Mouse (Mus musculus) c-Kit-negative CD71-positive TER-119-positive erythroid progenitor cells, embryonic 14.5 days (primary cell): ENCODE measurements at regions not wholly inside any gene's neighbourhood (a gene's known extent, or its start where the extent isn't known, plus 50 kb on each side); places are given as distances from the start of the nearest gene placed in this dataset.

Source experiments
- DNase-seq: peaks from one replicate; pipeline ENCODE4 v3.0.0-alpha.2; 2013; ENCODE audit warnings: low read depth, low spot score

GRCm38 (mm10) chr10:45957686-45958085 is 380.1 kb downstream of the Hace1 start:
- DNase-seq = no peak

- no peak for DNase-seq
Measured at GRCm38 (mm10) chr10:45972240-45972639, 394.6 kb downstream of the Hace1 start.

- DNase-seq = no peak
Measured at GRCm38 (mm10) chr10:45982731-45983274, 405.2 kb downstream of the Hace1 start.

DNA sequence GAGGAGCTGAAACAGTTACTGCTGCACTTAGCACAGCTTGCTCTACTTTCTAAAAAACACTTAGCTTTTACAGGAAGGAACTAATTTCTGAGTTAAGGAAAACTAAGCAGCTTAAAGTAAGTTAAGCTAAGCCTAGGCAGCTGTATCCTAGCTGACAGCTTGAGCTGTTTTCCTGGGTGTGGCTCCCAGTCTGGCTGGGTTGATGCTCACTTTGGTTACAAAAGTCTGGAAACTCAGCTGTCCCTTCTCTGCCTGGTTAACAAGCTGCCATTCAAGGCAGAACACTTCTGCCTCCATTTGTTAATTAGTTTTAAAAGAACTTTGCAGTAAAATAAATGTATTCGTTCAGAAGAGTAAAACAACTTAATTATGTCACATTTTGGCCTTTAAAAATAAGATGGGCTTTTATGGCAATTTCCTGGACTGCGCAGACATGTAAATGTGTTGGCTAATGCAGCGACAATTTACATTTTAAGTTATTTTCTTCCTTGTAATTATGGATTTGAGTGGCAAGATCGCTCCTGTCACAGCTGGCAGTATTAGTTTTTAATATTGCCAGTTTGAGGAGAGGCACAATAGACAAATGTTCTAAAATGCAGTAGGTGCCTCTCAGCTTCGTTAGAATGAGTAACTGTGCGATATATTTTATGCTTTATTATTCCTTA is 406.2 kb downstream of the Hace1 start:
- no peak for DNase-seq

DNA sequence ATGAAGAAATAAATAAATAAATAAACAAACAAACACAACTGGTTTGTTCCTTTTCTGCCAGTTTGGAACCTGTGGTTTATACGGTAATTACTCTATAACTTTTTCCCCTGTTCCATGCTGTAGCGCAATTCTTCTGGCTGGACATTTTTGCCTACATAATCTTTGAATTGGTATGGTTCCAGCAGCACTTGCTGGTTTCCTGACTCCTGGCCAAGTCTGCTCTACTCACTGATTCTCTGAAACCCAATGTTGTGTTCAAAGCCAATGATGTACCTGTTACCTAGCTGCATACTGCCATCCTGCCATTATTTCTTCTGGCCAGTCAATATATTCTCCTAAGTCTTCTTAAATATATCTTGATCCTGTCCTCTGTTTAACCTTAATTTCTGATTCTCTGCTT is 408.7 kb downstream of the Hace1 start:
- DNase-seq = no peak

DNA sequence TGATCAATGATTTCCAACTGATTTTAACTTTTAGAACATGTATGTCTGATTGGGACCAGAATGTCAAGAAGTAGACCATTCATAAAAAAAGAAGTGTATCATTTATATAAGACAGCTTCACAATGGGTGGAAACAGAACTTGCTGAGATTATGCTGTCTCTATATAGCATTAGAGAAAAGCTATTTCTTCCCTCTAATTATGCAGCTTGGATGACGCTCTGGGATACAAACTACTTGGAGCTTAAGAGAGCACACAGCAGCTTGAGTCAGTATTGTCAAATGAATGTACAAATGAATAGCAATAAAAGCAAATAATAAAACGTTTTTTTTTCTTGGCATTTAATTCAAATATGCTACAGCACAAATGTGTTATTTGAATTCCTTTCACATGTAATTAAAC is 428.7 kb downstream of the Hace1 start:
- DNase-seq = no peak

DNA sequence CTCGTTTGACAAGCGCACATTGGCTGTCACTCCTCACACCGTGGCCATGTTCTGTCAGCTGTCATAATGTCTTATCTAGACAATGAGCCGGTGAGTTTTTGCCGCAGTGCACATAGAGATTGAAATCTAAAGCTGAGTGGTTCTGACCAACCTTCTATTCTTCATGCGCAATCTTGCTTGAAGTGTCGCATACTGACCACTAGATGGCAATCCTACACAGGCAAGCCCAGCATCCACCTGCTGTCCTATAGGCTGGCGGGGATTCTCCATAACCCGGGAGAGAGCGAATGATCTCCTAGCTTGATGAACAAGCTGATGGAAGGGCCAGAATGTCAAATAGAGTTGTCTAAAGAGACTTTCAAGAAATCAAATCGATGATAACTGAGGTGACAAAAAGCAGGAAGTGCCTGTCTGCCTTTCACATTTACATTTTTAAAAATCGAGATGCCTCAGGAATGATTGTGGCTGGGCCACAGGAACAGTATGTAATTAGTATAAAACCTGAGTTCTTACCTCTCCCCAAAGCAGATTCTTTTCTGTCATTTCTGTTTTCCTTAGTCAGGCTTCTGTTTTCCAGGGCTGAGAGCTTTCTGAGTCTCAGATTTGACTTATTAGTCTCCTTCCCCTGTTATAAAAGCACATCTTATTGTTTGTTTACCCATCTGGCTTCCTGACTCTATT is 434.4 kb downstream of the Hace1 start:
- DNase-seq = no peak

- DNase-seq = no peak
Measured at GRCm38 (mm10) chr10:46012599-46012998, 435.0 kb downstream of the Hace1 start.

GRCm38 (mm10) chr10:46016295-46016694 is 438.7 kb downstream of the Hace1 start:
- no peak for DNase-seq

- DNase-seq = no peak
Measured at GRCm38 (mm10) chr10:46045474-46046093, 468.0 kb downstream of the Hace1 start.

GRCm38 (mm10) chr10:46046094-46046749 is 468.6 kb downstream of the Hace1 start:
- no peak for DNase-seq

- no peak for DNase-seq
Measured at GRCm38 (mm10) chr10:46046890-46047414, 469.3 kb downstream of the Hace1 start.

DNA sequence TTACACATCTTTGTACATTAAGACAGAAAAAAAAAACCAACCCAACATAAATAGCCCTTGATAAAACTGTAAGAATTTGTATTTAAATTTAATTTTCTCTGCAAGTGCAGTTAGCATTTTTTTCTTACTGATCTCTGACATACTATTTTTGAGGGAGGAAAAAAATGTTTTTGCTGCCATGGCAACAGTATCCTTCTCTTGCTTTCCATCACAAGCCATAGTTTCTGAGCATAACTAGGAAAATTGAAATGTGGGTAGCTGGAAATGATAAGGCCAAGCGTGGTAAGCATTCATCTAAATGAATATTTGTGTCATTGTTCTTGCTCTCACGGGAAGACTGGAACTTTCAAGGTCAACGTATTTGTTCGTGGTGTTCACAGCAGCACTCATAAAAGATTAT is 470.0 kb downstream of the Hace1 start:
- DNase-seq = no peak

- peak; percentile 2 for DNase-seq
Measured at GRCm38 (mm10) chr10:46057362-46058198, 480.0 kb downstream of the Hace1 start.

GRCm38 (mm10) chr10:46058199-46058472 is 480.5 kb downstream of the Hace1 start:
- no peak for DNase-seq

- DNase-seq = no peak
Measured at GRCm38 (mm10) chr10:46059285-46059684, 481.7 kb downstream of the Hace1 start.

- DNase-seq = no peak
Measured at GRCm38 (mm10) chr10:46063831-46064230, 486.2 kb downstream of the Hace1 start.

- no peak for DNase-seq
Measured at GRCm38 (mm10) chr10:46070766-46071165, 493.1 kb downstream of the Hace1 start.

- DNase-seq = no peak
Measured at GRCm38 (mm10) chr10:46071220-46071619, 493.6 kb downstream of the Hace1 start.

- no peak for DNase-seq
Measured at GRCm38 (mm10) chr10:46071810-46072549, 494.4 kb downstream of the Hace1 start.
